Mouse (Mus musculus): ENCODE results near the gene Bglap3.
A peak's percentile ranks its signal among the peaks of the same experiment; 100 is the strongest.
"Not testable (repeated sequence)": the region's sequence is repeated elsewhere in the genome, so short reads cannot be mapped to it uniquely, and the experiment has no call there.

The Bglap3 gene

DNA sequence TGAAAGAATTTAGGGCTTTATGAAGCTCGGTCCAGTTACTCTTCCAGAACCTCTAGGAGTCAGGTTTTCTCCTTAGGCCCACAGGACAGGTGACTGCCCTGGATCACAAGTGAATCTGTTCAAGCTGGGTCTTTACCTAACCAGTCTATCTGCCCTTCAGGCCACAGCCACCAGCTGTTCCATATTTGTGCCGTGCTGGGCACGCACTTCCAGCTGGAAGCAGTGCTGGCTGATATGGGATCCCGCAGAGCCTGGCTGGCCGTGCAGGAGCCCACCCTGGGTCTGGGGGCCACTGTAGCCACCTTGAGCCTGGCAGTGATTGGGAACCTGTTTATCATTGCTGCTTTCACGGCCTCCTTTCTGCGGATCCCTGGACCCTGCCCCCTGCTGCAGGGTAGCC lies 4.1 kb upstream of the Bglap3 start:
- DNase-seq: not testable (repeated sequence)

DNA sequence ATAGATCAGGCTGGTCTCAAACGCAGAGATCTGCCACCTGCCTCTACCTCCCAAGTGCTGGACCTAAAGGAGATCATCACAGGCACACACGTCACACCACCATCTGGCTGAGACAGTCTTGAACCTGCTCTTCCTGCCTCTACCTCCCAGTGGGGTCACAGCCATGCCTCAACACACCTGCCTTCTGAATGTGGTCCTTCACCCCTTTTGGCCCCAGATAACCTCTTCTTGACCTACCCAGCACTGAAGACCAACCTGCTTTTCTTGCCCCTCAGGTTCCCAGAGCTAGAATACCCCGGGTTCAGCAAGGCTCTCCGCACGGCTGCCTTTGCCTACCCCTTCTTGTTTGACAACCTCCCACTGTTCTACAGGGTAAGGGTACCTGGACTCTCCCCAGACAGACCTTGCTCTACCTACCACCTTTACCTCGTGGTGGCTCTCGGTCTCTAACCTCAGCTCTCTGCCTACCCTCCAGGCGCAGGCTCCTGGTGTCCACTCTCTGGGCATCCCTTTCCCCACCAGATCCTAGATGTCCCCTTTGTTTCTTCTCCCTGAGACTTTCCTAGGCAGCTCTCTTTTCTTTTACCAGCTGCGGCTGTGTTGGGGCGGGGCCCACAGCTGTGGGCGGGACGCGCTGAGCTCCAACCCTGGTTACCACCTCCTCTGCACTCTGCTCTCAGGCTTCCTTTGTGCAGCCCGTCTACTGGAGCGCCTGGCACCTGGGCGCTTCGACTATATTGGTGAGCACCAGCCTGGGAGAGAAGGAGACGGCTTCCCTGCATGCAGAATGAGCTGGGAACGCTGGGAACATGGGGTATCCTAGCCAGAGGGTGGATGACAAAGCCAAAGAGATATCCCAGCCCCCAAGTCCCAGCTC lies 3.4 kb upstream of the Bglap3 start:
- DNase-seq: not testable (repeated sequence)

DNA sequence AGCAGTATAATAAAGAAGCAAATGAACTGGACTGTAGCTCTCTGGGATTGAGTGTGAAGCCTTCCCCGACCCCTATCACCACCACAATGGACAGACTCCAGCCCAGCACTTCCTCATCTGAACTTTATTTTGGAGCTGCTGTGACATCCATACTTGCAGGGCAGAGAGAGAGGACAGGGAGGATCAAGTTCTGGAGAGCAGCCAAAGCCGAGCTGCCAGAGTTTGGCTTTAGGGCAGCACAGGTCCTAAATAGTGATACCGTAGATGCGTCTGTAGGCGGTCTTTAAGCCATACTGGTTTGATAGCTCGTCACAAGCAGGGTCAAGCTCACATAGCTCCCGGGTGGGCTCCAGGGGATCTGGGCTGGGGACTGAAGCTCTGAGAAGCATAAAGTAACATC lies 4.0 kb downstream of the Bglap3 start:
- not testable (repeated sequence) for DNase-seq

DNA sequence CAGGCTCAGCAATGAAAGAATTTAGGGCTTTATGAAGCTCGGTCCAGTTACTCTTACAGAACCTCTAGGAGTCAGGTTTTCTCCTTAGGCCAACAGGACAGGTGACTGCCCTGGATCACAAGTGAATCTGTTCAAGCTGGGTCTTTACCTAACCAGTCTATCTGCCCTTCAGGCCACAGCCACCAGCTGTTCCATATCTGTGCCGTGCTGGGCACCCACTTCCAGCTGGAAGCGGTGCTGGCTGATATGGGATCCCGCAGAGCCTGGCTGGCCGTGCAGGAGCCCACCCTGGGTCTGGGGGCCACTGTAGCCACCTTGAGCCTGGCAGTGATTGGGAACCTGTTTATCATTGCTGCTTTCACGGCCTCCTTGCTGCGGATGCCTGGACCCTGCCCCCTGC lies 5.0 kb downstream of the Bglap3 start:
- DNase-seq: not testable (repeated sequence)

DNA sequence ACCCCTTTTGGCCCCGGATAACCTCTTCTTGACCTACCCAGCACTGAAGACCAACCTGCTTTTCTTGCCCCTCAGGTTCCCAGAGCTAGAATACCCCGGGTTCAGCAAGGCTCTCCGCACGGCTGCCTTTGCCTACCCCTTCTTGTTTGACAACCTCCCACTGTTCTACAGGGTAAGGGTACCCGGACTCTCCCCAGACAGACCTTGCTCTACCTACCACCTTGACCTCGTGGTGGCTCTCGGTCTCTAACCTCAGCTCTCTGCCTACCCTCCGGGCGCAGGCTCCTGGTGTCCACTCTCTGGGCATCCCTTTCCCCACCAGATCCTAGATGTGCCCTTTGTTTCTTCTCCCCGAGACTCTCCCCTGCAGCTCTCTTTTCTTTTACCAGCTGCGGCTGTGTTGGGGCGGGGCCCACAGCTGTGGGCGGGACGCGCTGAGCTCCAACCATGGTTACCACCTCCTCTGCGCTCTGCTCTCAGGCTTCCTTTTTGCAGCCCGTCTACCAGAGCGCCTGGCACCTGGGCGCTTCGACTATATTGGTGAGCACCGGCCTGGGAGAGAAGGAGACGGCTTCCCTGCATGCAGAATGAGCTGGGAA lies 5.6 kb downstream of the Bglap3 start:
- DNase-seq: not testable (repeated sequence)

DNA sequence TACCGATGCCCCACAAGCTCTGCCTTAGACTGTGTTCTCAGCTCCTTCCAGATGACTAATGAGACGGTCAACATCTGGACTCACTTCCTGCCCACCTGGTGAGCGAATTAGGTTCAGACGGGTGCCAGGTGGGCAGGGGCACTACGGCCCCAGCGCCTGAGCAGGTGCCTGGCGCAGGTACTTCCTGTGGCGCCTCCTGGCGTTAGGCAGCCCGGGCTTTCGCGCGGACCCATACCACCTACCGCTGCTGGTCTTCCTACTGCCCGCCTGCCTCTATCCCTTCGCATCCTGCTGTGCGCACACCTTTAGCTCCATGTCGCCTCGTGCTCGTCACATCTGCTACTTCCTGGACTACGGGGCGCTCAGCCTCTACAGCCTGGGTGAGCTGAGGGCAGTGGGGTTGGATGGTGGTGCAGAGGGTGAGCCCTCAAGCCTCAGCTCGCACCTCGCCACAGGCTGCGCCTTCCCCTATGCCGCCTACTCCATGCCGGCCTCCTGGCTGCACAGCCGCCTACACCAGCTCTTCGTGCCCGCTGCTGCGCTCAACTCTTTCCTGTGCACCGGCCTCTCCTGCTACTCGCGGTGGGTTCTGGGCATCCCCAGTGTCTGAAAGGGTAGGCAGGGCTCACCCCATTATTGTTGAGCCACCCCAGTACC lies 6.7 kb downstream of the Bglap3 start:
- no peak for DNase-seq

DNA sequence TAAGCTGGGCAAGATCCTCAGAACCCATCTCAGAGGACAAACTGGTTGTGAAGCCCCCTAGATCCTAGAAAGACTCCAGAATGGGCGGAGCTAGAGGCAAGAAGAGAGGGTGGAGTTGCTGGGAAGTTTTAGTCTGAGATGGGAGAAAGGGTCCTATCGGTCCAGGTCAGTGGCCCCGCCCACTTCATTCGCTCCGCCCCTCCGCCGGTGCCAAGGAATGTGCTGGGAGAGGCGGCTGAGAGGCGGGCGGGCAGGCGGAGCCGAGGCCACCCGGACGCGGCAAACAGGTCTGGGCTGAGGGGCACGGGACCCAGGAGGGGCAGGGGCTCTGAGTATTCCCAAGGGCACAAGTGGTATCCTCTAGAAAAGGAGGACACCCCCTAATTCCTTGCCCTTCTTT lies 8.2 kb downstream of the Bglap3 start, which contains the start of gene Paqr6:
Paqr6 (plus strand) TSS at position 248 of the 400 bp plus-strand sequence.
- no peak for DNase-seq

DNA sequence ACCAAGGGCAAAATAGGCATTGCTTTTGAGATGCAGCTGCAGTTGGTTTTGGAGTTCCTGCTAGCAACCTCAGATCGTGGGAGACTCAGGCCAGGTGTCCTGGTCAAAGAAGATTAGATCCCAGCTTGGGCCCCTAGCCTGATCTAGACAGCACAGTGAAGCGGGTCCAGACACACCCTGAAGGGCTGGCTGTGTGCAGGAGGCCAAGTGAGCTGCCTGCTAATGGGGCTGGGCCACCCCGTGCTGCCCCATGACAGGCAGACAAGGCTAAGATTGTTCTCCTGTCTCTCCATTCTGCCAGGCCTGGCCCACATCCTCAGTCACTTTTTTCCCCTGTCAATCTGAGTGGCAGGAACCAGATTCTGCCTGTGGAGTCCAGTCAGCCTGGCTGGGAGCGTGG lies 8.8 kb downstream of the Bglap3 start:
- DNase-seq: no peak

DNA sequence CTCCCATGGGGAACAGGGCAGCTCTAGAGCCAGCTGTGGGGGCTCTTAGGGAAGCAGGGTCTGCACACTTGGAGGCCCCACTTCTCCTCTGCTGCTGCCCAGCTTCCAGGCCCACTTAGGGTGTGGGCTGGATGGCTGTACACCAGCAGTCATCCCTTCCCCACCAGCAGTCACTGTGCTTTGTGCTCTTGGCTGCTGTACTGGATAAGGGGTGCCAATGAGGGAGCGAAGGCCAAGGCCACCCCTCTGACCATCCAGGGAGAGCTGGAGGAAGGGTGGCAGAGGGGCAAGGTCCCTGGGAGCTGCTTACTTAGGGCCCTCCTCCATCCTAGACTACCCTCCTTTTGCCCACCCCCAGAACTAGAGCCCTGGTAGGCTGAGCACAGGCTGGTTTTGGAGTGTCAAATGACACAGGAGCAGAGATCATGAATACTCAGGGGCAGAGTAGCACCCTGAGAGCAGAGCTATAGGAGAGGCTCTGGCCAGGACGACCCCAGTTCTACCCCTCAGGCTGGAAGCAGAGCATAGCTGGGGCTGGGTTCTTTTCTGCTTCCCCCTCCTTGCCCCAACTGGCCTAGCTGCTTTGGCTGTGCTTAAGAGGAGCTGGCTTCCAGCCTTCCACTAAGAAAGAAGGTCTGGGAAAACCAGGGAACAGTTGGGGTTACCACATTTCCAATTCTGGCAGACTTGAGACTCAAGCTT lies 10.8 kb downstream of the Bglap3 start:
- no peak for DNase-seq

DNA sequence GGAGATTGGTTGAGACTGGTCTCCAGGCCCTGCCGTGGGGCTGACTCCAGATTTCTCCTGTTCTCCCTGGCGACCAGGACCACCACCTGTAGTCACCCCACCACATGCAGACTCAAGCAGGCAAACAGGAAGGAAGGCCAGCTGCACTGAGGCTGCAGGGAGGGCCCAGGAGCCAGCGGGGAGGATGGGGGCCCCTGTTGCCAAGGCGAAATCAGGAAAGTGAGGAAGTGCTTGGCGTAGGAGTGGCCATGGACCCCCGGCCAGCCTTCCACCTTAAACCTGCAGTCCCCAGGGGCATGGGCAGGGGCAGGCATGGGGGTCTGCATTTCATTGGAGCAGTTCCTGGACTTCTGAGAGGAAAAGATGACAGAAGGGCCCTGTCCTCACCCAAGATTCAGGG lies 11.4 kb downstream of the Bglap3 start:
- no peak for DNase-seq

DNA sequence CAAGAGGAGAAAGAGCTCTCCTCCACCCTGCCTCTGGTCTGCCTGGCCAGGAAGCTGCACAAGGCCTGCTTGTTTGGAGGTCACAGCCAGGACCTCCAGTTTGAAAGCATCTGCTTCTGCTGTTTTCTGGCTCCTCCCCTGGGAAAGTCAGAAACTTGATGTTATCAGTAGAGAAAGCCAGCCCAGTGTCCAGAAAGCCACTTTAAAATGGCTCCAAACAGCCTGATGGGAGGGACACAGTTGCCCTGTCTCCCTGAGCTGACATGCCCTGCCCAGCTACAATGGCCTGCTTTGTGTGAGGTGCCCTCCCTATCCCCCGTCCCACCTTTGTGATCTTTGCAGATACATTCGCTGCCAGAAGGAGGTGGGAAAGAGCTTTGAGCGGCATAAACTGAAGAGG lies 12.6 kb downstream of the Bglap3 start:
- DNase-seq: no peak

DNA sequence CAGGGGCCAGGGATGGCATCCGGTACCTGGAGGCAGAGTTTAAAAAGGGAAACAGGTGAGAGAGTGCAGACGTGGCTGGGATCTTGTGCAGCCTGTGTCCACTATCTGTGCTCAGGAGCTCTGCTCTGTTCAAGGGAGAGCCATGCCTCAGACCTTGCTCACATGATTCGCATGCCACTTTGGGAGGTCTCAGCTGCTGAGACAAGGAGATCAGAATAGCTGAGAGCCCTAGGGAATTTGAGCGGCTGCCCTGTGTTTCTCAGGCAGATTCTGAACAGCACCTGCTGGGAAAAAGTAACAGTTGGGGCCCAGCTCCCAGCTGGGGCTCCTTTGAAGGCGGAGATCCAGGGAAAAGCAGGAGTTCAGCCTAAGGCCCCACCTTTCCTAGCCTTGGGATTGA lies 13.0 kb downstream of the Bglap3 start:
- no peak for DNase-seq

DNA sequence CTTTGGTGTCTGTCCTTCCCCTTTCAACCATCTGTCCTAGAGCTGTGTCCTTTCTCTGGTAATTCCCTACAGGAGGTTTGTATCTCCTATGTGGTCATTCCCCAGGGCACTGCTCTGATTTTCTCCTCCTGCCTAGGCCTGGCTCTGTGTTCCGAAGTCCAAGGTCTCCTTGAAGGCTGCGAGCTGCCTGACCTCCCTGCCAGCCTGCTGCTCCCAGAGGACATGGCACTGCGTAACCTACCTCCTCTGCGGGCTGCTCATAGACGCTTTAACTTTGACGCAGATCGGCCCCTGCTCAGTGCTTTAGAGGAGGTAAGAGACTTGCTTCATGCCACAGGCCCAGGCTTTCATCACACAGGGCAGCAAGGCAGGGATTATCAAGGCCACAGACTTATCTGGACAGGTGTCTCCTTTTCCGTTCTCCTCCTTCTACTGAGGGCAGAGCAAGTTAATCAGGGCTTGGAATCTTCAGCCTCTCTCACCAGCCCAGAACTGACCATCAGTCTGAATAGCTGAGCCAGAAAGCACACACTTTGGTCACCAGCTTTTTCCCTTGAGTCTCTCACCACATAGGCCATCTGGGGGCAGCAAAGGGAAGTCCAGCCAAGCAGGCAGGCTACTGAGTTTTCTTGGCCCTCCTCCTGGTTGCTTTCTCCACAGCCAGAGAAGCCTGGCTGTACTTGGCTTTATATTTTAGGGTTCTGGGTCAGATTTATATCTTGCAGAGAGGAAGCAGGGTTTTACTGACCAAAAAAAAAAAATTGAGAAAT lies 18.0 kb downstream of the Bglap3 start:
- peak; percentile 56 for DNase-seq

DNA sequence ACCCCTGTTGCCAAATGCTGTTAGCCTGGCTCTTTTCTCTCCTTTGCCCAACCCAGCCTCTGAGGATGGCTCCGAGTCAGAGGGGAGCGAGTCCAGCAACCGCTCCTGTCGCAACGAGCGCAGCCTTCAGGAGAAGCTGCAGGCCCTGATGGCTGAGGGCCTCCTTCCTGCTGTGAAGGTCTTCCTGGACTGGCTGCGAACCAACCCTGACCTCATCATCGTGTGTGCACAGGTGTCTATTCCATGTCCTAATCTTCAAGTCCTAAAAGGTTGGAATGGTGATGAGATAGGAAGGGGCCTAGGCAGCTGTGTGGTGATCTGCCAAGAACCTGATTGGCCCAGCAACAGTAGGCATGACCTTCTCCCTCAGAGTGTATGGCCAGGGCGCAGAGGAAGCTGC lies 19.6 kb downstream of the Bglap3 start:
- DNase-seq: peak; percentile 76

DNA sequence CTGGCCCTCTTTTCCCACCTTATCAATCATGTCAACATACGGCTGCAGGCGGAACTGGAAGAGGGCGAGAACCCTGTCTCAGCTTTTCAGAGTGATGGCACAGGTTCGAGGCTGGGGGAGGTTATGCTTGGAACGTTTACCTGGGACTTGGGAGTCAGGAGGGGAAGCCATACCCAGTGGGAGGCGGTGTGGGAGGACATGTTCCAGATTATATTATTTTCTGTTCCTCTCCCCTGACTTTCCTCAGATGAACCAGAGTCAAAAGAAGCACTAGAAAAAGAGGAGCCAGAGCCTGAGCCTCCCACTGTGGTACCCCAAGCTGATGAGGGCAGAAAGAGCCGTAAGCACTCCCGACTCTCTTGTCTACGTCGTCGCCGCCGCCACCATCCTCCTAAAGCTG lies 21.8 kb downstream of the Bglap3 start:
- DNase-seq: no peak

DNA sequence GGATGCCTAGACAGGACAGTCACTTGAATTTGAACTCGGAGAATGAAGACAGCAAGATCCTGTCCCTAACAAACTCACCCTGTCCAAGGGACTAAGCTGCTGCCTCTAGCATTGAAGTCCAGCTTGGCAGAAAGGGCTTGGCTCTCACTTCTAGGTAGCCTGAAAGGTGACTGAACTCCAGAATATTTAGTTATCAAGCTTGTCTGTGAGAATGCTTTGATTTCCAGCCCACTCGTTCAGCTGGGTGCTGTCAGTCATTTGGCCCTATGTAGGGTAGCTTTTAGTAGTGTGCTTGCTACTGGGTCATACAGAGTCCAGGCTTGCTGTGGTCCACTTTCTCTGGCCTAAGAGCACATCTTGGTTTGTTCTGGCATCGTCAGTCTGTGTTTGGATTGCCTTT lies 33.5 kb downstream of the Bglap3 start:
- no peak for DNase-seq

DNA sequence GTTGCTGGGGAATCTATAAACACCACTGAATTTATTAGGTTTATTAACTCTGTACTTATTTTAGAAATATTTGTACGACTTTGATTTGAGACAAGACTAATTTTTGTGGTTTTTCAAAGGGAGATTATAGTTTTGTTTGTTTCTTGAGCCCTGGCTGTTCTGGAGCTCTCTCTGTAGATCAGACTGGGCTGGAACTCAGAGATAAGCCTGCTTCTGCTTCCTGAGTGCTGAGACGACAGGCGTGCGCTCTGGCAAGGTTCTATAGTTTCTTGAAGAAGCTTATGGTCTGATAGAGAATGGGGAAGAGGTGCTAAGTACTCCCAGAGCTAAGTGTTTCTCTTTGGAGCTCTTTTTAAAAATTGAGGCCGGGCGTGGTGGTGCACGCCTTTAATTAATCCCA lies 34.2 kb downstream of the Bglap3 start:
- DNase-seq: no peak

DNA sequence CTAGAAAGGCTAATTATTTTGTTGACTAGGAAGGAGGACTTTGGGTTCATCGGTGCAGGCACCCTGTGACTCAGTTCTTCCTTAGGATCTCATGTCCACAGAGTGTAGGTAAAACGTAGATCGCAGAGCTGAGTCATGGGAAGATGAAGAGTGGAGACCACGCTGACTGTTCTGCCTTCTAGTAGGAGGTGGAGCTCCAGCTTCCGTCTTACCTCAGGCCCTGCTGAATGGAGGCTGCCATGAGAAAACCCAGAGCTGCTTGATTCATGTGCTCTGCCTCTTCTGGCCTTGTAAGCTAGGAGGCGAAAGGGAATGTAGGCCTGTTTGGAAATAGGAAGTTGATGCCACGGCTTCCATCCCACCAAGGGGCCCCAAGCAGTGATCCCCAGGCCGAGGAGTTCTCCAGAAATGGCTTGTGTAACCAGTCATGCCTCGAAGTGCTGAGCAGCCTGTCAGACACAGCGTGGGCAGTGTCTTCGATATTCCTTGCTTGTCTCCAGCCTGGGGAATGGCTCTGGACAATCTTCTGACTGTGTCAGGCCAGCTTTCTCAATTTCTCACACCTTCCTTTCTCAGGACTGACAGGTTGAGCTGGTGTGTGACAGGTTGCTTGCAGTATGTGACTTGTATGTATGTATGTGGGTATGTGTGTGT lies 35.0 kb downstream of the Bglap3 start:
- DNase-seq: no peak

DNA sequence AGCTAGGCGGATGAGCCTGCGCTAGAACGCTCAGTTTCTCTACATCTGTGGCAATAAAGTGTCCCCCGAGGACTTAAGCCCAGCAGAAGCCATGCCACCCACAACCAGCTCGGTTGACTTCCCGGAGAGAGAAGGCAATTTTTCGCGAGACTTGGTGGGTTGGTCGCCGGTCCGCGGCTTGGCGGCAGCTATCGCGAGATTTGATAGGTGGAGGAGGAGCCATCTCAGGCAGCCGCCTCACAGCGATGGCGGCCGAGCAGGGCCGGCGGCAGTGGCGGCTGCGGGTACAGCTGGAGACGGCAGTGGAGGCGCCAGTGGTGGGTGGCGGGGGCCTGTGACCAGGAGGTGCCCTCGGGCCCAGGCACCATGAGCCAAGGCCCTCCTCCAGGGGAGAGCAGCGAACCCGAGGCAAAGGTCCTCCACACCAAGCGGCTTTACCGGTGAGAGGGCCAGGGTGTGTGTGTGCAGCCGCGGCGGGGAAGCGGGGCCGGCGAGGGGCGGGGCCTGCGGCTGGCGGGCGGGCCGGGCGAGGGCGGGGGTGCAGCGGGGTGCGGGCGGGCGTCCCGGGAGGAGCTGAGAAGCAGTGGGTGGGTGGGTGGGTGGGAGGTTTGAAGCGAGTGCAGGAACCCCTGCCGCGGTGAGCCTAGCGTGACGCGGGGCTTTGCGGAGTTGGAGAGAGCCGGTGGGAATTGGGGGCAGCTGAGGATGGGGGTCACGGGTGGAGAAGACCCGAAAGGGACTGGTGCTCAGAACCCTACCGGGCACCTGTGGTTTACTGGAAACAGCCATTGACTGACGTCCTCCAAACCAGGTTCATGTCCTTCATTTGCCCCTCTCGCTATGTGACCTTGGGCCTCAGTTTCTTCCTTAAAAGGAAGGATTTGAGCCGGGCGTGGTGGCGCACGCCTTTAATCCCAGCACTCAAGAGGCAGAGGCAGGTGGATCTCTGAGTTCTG lies 36.2 kb downstream of the Bglap3 start, which contains the start of the genes Tmem79 and Smg5:
Tmem79 (minus strand) TSS at position 91 of the 956 bp plus-strand sequence.
Smg5 (plus strand) TSS at position 203 of the 956 bp plus-strand sequence.
- peak; percentile 95 for DNase-seq

DNA sequence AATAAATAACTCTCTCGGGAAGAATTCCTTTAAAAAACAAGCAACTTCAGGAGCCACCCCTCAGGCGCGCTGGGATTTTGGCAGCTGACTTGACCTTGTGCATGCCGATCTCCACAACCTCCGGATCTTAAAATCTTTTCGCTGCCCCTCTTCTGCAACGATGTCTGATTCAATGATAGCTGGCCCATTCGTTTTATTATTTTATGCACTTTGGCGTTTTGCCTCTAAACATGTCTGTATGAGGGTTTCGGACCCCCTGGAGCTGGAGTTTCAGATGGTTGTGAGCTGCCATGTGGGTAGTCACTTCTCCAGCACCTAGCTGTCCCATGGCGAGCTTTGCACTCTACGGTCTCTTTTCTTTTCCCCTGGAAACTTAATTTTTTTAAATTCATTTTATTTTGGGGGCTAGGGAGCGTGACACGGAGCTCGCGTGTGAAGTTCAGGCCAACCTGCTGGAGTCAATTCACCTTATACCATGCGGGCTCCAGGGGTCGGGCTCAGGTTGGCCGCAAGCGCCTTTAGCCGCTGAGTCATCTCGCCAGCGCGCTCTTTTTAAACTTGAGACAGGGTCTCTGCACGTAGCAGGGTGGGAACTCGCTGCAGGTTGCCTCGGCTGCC lies 37.0 kb downstream of the Bglap3 start:
- DNase-seq: peak; percentile 65
